Mouse (Mus musculus) thymus, adult 2 months (tissue): Measurements from ENCODE around the gene Higd1c.

Experiments used
- CTCF ChIP-seq: fragments of 200-500 bp; IDR thresholded peaks from 2 replicates; pipeline ENCODE4 v1.5.1; 2012; ENCODE audit warnings: mild to moderate bottlenecking, control low read depth, low read length, moderate library complexity, borderline replicate concordance; ENCODE audit not compliant: control insufficient read depth, poor library complexity, insufficient read depth; ENCODE audit errors: extremely low read depth
- POLR2A ChIP-seq: fragments of 200-500 bp; IDR thresholded peaks from 2 replicates; pipeline ENCODE4 v1.6.1; 2012; ENCODE audit warnings: mild to moderate bottlenecking, low read length, control low read depth, moderate library complexity; ENCODE audit not compliant: control insufficient read depth, poor library complexity, insufficient read depth; ENCODE audit errors: extremely low read depth

DNA sequence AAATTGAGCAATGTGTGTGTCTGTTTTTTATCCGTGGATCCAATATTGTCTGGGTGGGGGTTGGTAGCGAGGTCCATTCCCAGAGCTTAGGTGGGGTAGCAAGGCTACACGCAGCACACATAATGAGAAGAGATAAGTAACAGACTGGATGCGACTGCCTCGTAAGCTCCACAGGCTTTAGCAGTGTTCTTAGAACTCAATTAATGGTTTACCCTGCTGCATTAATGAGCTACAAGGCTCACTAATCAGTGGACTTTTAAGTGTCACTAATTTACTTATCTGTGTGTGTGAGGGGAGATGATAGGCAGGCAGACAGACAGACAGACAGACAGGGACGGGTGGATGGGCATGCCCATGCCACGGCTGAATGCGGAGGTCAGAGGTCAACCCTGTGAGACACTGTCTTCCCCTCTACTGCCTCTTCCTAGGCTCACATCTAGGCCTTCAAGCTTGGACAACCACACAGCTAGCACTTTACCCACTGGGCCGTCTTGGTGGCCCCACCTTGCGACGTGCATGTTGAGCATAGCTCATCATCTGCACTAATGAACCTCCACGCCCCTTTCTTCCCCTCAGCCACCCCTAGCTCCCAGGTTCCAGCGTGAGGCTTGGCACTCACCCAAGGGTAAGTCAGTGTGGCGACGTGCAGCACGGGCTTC lies 36.4 kb downstream of the Higd1c start:
- TF ChIP-seq CTCF (no peak), POLR2A (no peak)
